Mouse (Mus musculus) limb, embryonic 15.5 days (tissue): ENCODE measurements around the gene Fam174a. TPM values are rescaled to one million over a fixed set of nuclear protein-coding genes. Genes with fewer than 3 reads are reported as not detected.

Experiments used
- ATAC-seq: fragments of 200-750 bp; cut with Nextera tagmentation; 2 replicates; pipeline ENCODE4 v1.8.0; 2017; ENCODE audit warnings: low read depth, moderate TSS enrichment; ENCODE audit not compliant: insufficient number of reproducible peaks, low FRiP score, low TSS enrichment
- H3K27ac ChIP-seq: fragments of 300-500 bp; sonication (generic); 2 replicates; pipeline ENCODE4 v1.5.1; 2015; ENCODE audit warnings: moderate library complexity, mild to moderate bottlenecking, inconsistent platforms
- H3K27me3 ChIP-seq: fragments of 300-500 bp; sonication (generic); 2 replicates; pipeline ENCODE4 v1.6.1; 2015; ENCODE audit warnings: inconsistent platforms
- H3K36me3 ChIP-seq: fragments of 300-500 bp; sonication (generic); 2 replicates; pipeline ENCODE4 v1.6.1; 2015; ENCODE audit warnings: inconsistent platforms
- H3K4me1 ChIP-seq: fragments of 300-500 bp; sonication (generic); 2 replicates; pipeline ENCODE4 v1.6.1; 2015; ENCODE audit warnings: inconsistent platforms
- H3K4me2 ChIP-seq: fragments of 300-500 bp; sonication (generic); 2 replicates; pipeline ENCODE4 v1.6.1; 2015; ENCODE audit warnings: mild to moderate bottlenecking, inconsistent platforms
- H3K4me3 ChIP-seq: fragments of 300-500 bp; sonication (generic); 2 replicates; pipeline ENCODE4 v1.5.1; 2015; ENCODE audit warnings: mild to moderate bottlenecking, inconsistent platforms
- H3K9ac ChIP-seq: fragments of 300-500 bp; sonication (generic); 2 replicates; pipeline ENCODE4 v1.6.1; 2015; ENCODE audit warnings: inconsistent platforms
- H3K9me3 ChIP-seq: fragments of 300-500 bp; sonication (generic); 2 replicates; pipeline ENCODE4 v1.6.1; 2016; ENCODE audit warnings: inconsistent platforms
- WGBS: fragments of 180-500 bp; shearing (Covaris S2); methylation state at CpG from one replicate; pipeline ENCODE4 v1.1.7; 2015; 5-methylcytosine and 5-hydroxymethylcytosine counted together
- polyA plus RNA-seq: library from polyadenylated mRNA; unstranded; fragments of >200 nt; fragmentation: Nextera tagmentation; extraction: Ambion mirVana; gene quantifications from 2 replicates; pipeline ENCODE4 v1.2.1, GENCODE M21; 2015

Gene Fam174a
- polyA plus RNA-seq, 1 experiment from 2014 or later: 27.3 TPM

DNA sequence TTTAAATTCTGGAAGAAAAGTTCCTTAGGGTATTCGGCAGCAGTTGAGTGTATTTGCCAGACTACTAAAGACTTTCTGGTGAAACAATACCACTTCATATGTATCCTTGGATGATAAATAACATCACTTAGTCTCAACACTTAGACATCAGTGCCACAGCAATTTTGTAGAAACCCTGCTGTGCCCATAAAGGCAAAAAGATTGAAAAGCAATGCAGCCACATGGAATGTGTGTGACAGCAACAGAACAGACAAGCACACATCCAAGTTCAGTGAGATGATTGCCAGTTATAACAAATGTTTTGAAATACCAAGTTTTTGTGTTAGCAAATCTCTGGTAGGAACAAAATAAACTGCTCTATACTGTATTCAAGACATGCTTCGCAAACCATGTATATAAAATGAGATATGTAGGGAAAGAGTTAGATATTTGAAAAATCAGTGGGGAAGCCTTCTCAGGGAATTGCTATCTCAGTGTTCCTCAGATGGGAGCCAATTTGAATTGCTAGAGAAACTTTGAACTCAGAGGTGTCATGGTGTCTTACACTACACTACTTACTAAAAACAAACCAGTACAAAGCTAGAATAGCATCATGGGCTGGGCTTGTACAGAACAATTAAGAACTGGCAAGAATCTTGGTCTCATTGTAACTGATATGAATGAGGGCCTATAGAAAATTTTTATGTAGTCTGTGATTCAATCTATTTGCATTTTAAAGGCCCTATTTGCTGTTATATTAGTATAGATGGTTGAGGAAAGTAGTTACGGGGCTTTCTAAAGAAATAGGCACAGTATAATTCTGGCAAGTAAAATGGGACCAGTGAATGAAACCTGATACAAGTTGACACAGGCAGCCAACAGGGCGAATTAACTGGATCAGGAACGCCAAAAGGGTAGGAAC, 30.4 kb downstream of the Fam174a start:
- H3K9me3 ChIP-seq: no peaks in the 10 kb centered on the region
- no peak overlapping the region for H3K4me3 ChIP-seq
- H3K27ac ChIP-seq: no peak overlapping the region
- H3K9ac ChIP-seq: no peak overlapping the region
- no peaks in the 10 kb centered on the region for H3K4me1 ChIP-seq
- no peaks in the 10 kb centered on the region for H3K36me3 ChIP-seq
- H3K4me2 ChIP-seq: no peak overlapping the region
- no peaks in the 10 kb centered on the region for H3K27me3 ChIP-seq
- ATAC-seq: no peak
- WGBS: 61% methylated on average over 5 of the region's 5 CpGs

DNA sequence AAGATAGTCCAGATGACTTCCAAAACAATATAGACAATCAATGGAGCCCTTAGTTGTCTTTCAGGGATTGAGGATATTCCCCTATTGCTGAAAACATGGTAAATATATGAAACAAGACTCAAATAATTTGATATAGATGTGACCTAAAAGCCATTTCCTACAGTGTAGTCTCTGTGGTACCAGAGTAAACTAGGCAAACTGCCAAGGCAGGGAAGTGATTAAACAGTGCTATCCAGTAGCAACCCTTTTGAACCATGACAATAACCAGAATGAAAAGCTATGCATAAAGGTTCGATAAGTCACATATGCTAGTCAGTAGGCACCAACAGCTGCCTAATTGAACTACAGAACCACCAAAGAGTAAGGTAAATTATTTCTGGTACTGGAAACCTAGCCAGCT, 40.7 kb downstream of the Fam174a start:
- Histone ChIP-seq H3K36me3 (no peaks in the 10 kb centered on the region), H3K4me1 (no peaks in the 10 kb centered on the region), H3K4me2 (no peak overlapping the region), H3K27ac (no peak overlapping the region), H3K27me3 (no peaks in the 10 kb centered on the region), H3K9me3 (no peaks in the 10 kb centered on the region), H3K9ac (no peak overlapping the region), H3K4me3 (no peak overlapping the region)
- WGBS: 74% methylated on average over 1 of the region's 1 CpGs
- ATAC-seq: no peak

DNA sequence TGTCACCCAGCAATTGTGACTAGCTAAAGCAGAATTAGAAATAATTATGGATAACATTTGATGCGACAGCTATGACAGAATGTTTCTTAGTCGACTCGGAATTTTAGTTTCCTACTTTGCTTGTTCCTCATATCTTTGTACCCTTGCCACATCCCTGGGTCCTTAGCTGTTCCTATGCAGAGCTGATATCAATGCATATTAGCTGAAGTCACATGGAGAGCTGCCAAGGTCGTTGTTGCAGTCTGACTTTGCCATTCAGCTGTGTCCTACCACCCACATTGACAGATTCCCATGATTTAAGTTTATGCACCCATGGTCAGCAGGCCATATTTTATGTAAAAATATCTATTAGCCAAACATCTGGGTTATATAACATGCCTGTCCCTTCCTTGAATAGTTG, 43.5 kb downstream of the Fam174a start:
- no peaks in the 10 kb centered on the region for H3K36me3 ChIP-seq
- no peak overlapping the region for H3K9ac ChIP-seq
- ATAC-seq: no peak
- H3K4me1 ChIP-seq: no peaks in the 10 kb centered on the region
- H3K9me3 ChIP-seq: no peaks in the 10 kb centered on the region
- H3K4me2 ChIP-seq: no peak overlapping the region
- WGBS: 69% methylated on average over 4 of the region's 4 CpGs
- no peak overlapping the region for H3K4me3 ChIP-seq
- no peak overlapping the region for H3K27ac ChIP-seq
- no peaks in the 10 kb centered on the region for H3K27me3 ChIP-seq

DNA sequence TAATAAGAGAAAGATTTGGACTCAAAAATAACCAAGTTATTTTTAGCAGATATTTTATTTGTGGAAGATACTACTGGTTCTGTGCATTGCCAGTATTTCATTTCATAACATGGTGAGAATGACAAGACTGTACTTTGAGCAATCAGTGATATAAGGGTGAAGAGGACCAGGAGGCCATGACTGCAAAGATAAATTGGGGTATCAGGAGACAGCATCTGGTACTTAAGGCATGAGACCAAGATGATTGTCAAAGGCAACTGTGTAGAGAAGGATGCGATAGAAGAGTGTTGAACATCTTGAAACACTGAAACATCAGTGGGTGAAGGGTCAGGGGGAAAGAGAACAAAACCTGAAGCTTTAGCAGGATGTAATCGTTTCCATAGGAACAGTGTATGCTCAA, 50.3 kb downstream of the Fam174a start:
- H3K4me2 ChIP-seq: no peak overlapping the region
- no peak overlapping the region for H3K4me3 ChIP-seq
- H3K4me1 ChIP-seq: no peaks in the 10 kb centered on the region
- H3K9ac ChIP-seq: no peak overlapping the region
- no peaks in the 10 kb centered on the region for H3K9me3 ChIP-seq
- no peaks in the 10 kb centered on the region for H3K36me3 ChIP-seq
- 87% methylated on average over 2 of the region's 2 CpGs for WGBS
- H3K27me3 ChIP-seq: no peaks in the 10 kb centered on the region
- H3K27ac ChIP-seq: no peak overlapping the region
- no peak for ATAC-seq

DNA sequence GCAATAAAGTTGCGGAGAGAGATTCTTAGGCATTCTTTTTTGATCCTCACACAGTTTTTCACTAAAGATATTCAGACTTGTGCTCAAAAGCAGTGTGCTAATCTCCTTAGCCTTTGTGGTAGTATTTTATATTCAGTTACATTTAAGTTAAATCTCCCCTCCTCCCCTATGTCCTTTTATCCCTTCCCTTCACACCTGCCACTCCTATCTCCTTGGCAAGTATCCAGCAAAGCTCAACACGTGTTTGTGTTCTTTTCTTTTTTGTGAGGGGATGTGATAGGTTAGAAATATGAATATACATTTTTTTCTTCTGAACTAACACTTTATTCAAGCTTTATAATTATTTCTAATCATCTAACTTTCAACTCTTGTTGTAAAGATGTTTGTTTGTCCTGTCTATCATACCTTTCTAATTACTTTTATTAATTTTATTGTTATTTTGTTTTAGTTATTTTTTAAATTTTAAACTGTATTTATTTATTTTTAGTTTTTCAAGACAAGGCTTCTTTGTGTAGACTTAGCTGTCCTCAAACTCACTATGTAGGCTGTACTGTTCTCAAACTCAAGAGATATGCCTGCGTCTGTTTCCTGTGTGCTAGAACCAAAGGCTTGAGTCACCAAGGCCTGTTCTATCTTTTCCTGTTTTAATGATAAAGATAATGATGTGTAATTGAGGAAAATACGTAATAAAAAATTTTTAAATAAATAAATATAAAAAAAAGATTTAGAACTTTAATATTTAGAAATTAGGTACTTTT, 53.4 kb downstream of the Fam174a start:
- 66% methylated on average over 4 of the region's 4 CpGs for WGBS
- no peak overlapping the region for H3K4me3 ChIP-seq
- H3K27me3 ChIP-seq: no peaks in the 10 kb centered on the region
- H3K27ac ChIP-seq: no peak overlapping the region
- no peak for ATAC-seq
- H3K9ac ChIP-seq: no peak overlapping the region
- H3K36me3 ChIP-seq: no peaks in the 10 kb centered on the region
- H3K4me2 ChIP-seq: no peak overlapping the region
- no peaks in the 10 kb centered on the region for H3K4me1 ChIP-seq
- no peaks in the 10 kb centered on the region for H3K9me3 ChIP-seq

DNA sequence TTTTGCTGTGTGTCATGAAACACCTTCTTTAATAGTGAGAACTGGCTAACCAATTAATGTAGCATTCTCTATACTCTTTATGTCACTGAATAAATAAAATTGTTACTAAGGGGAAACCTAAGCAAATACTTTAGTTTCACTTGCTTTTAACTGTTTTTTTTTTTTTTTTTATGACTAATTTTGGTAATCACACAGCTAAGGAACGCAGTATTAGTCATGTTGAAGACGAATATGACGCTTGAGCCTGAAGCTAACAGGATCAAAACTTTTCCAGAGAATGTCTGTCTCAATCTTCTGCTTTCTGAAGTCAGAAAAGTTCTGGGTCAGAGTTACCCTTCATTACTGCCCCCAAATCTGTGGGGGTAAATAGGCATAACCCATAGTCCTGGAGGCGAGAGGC, 54.3 kb downstream of the Fam174a start:
- no peak overlapping the region for H3K9ac ChIP-seq
- no peaks in the 10 kb centered on the region for H3K36me3 ChIP-seq
- no peaks in the 10 kb centered on the region for H3K4me1 ChIP-seq
- no peaks in the 10 kb centered on the region for H3K9me3 ChIP-seq
- no peak overlapping the region for H3K4me3 ChIP-seq
- H3K27ac ChIP-seq: no peak overlapping the region
- no peaks in the 10 kb centered on the region for H3K27me3 ChIP-seq
- 91% methylated on average over 4 of the region's 4 CpGs for WGBS
- ATAC-seq: no peak
- H3K4me2 ChIP-seq: no peak overlapping the region

DNA sequence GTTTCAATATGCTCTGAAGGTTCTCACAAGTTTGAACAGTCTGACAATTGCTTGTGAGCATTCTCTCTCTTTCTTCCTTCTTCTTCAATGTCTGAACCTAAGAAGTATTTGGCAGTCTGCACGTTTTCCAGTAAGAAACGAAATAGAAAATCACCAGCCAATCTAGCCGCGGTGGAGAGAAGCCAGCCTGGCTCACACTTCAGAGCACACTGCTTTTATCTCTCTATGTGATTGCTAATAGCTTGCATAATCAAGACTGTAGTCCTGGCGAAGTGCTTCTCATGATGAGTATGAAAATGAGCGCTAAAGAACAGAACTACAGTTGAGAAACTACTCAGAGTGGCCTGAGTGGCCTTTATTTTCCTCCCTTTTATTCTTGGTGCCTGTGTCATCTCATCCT, 62.0 kb downstream of the Fam174a start:
- no peak for ATAC-seq
- Histone ChIP-seq H3K27me3 (no peaks in the 10 kb centered on the region), H3K27ac (no peak overlapping the region), H3K4me1 (no peaks in the 10 kb centered on the region), H3K9me3 (no peaks in the 10 kb centered on the region), H3K36me3 (no peaks in the 10 kb centered on the region), H3K4me3 (no peak overlapping the region), H3K9ac (no peak overlapping the region), H3K4me2 (no peak overlapping the region)
- 70% methylated on average over 6 of the region's 6 CpGs for WGBS

DNA sequence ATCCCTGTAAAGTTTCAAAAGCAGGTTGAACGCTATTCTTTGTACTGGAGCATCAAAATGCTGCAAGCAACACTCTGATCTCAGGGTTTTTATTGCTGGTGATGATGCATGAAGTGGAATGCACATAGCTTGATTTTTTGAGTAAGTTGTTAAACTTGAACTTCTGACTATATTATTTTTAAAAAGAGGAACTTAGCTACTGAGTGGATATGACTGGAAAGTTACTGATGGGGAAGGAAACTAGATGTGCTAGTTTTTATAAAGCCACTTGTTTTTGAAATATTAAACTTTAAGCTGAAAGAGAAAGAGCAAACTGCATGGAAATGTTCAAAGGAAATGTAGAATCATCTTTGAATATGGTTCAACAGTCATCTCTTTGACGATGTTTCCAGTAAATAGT, 67.6 kb downstream of the Fam174a start:
- 72% methylated on average over 2 of the region's 2 CpGs for WGBS
- H3K36me3 ChIP-seq: no peaks in the 10 kb centered on the region
- H3K4me3 ChIP-seq: no peak overlapping the region
- no peak overlapping the region for H3K27ac ChIP-seq
- ATAC-seq: no peak
- no peak overlapping the region for H3K4me2 ChIP-seq
- no peak overlapping the region for H3K9ac ChIP-seq
- no peaks in the 10 kb centered on the region for H3K27me3 ChIP-seq
- no peaks in the 10 kb centered on the region for H3K9me3 ChIP-seq
- no peaks in the 10 kb centered on the region for H3K4me1 ChIP-seq
